Mouse (Mus musculus) urinary bladder, postnatal 14 days (tissue): ENCODE measurements around the gene Samd4.

ENCODE experiments used
- DNase-seq: peaks from one replicate; pipeline ENCODE4 v3.0.0; 2021; ENCODE audit warnings: low spot score

Samd4 gene

GRCm38 (mm10) chr14:46908858-46909257 is 26.2 kb downstream of the Samd4 start:
- no peak for DNase-seq

GRCm38 (mm10) chr14:46912496-46912895 is 29.8 kb downstream of the Samd4 start:
- no peak for DNase-seq

GRCm38 (mm10) chr14:46914356-46914755 is 31.7 kb downstream of the Samd4 start:
- no peak for DNase-seq

- no peak for DNase-seq
Measured at GRCm38 (mm10) chr14:46915555-46915954, 32.9 kb downstream of the Samd4 start.

- no peak for DNase-seq
Measured at GRCm38 (mm10) chr14:46916581-46916980, 33.9 kb downstream of the Samd4 start.

- no peak for DNase-seq
Measured at GRCm38 (mm10) chr14:46917136-46917535, 34.5 kb downstream of the Samd4 start.

- DNase-seq: no peak
Measured at GRCm38 (mm10) chr14:46917581-46917980, 34.9 kb downstream of the Samd4 start.

- no peak for DNase-seq
Measured at GRCm38 (mm10) chr14:46920496-46920895, 37.8 kb downstream of the Samd4 start.

- no peak for DNase-seq
Measured at GRCm38 (mm10) chr14:46921178-46921975, 38.7 kb downstream of the Samd4 start.

GRCm38 (mm10) chr14:46923931-46924330 is 41.3 kb downstream of the Samd4 start:
- peak; percentile 23 for DNase-seq

- DNase-seq: peak; percentile 62
Measured at GRCm38 (mm10) chr14:46924422-46924821, 41.8 kb downstream of the Samd4 start.

GRCm38 (mm10) chr14:46928556-46928955 is 45.9 kb downstream of the Samd4 start:
- DNase-seq: no peak

GRCm38 (mm10) chr14:46932121-46932520 is 49.5 kb downstream of the Samd4 start:
- DNase-seq: no peak

- DNase-seq: no peak
Measured at GRCm38 (mm10) chr14:46932708-46933107, 50.1 kb downstream of the Samd4 start.

- no peak for DNase-seq
Measured at GRCm38 (mm10) chr14:46941077-46941476, 58.4 kb downstream of the Samd4 start.

GRCm38 (mm10) chr14:46941896-46942812 is 59.5 kb downstream of the Samd4 start:
- peak; percentile 40 for DNase-seq

- no peak for DNase-seq
Measured at GRCm38 (mm10) chr14:46944411-46944810, 61.8 kb downstream of the Samd4 start.

- DNase-seq: no peak
Measured at GRCm38 (mm10) chr14:46945903-46946490, 63.3 kb downstream of the Samd4 start.

GRCm38 (mm10) chr14:46947644-46948043 is 65.0 kb downstream of the Samd4 start:
- DNase-seq: no peak

- DNase-seq: no peak
Measured at GRCm38 (mm10) chr14:46950527-46951384, 68.1 kb downstream of the Samd4 start.

GRCm38 (mm10) chr14:46952264-46952663 is 69.6 kb downstream of the Samd4 start:
- no peak for DNase-seq

GRCm38 (mm10) chr14:46955109-46955508 is 72.5 kb downstream of the Samd4 start:
- DNase-seq: no peak
